10 mouse cellular contexts compared by ENCODE assay signal in the genomic region with DNA sequence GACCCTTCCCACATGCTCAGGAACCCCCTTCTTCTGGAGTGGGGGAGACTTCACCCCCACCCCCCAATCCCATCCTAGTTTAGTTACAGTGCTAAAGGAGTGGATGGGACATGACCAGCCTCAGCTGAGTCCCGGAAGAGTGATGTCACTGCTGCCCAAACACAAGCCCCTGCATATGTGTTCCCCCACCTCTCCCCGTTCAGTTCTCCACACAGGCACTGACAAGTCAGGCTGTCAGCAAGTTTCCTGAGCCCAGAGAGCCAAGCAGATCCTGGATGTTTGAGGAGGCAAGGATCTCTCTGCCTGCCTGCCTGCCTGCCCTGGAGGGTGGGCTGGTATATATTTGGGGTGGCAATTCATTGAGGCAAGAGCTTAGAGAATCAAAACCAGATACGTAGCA. TPM values are rescaled to one million over a fixed set of nuclear protein-coding genes. Genes with fewer than 3 reads are reported as not detected.
DNase-seq lines count a peak whose midpoint lies in the region; ATAC-seq and TF ChIP-seq lines count a peak whose summit lies in the region.
"Had no signal": no experiment of that assay in that cellular context is flagged by ENCODE, and none has a peak within 500 bp of the region (broad histone marks: within the 10 kb centered on the region; RNA-seq: fewer than 3 reads in every experiment).

No protein-coding gene starts in this region.

- H3K9me3 ChIP-seq in heart, embryonic 14.5 days (ENCODE audit: control insufficient read depth, low read length): no peaks in the 10 kb centered on the region
- no peaks in the 10 kb centered on the region for H3K9me3 ChIP-seq in forebrain, embryonic 16.5 days (ENCODE audit: control insufficient read depth, low read length)
- no peaks in the 10 kb centered on the region for H3K9me3 ChIP-seq in midbrain, embryonic 12.5 days

- H3K27me3 ChIP-seq in heart, embryonic 14.5 days (ENCODE audit: control insufficient read depth, insufficient read depth, low read length): no peaks in the 10 kb centered on the region
- H3K27me3 ChIP-seq in forebrain, embryonic 16.5 days (replicated peaks; ENCODE audit: control insufficient read depth, insufficient read depth, low read length): no peaks in the 10 kb centered on the region
- H3K27me3 ChIP-seq in midbrain, embryonic 12.5 days: no peaks in the 10 kb centered on the region; the same call in 1 of the 2 replicates

- TF ChIP-seq CTCF in brain, embryonic 14.5 days (IDR thresholded peaks at IDR 0.05; ENCODE audit: borderline replicate concordance, extremely low read depth, insufficient read depth, insufficient read length): no peak

- TF ChIP-seq POLR2A in brain, embryonic 14.5 days (IDR thresholded peaks at IDR 0.05; ENCODE audit: borderline replicate concordance, extremely low read depth, insufficient read depth, insufficient read length, poor library complexity, severe bottlenecking): no peak

- H3K9ac ChIP-seq in heart, embryonic 14.5 days (ENCODE audit: low read length): peak overlapping the region; percentile 14; the same call in 1 of the 2 replicates
- H3K9ac ChIP-seq in forebrain, embryonic 16.5 days (replicated peaks; ENCODE audit: low read depth, low read length): peak overlapping the region; percentile 76
- H3K9ac ChIP-seq in midbrain, embryonic 12.5 days (replicated peaks): peak overlapping the region; percentile 51; the same call in 1 of the 2 replicates

- peaks cover 19 to 28% of the 10 kb centered on the region in 2 experiments for H3K4me1 ChIP-seq in heart, embryonic 14.5 days (ENCODE audit: control insufficient read depth in 2 of 2, insufficient read depth in 2 of 2, low read length in 2 of 2)
- peaks cover 44% of the 10 kb centered on the region for H3K4me1 ChIP-seq in forebrain, embryonic 16.5 days (replicated peaks; ENCODE audit: control insufficient read depth, insufficient read depth, low read length)
- H3K4me1 ChIP-seq in midbrain, embryonic 12.5 days: peaks cover 78% of the 10 kb centered on the region

- H3K4me2 ChIP-seq in heart, embryonic 14.5 days (ENCODE audit: low read length): peak overlapping the region; percentile 56
- peak overlapping the region; percentile 57 for H3K4me2 ChIP-seq in forebrain, embryonic 16.5 days (ENCODE audit: low read length)
- peak overlapping the region; percentile 48 for H3K4me2 ChIP-seq in midbrain, embryonic 12.5 days (replicated peaks)

- ATAC-seq in heart, embryonic 14.5 days (ENCODE audit: insufficient number of reproducible peaks, insufficient read depth, low FRiP score, low read depth): 0 out of 2 replicates have a peak, but pooled peaks have one; percentile 40
- peak; percentile 57 for ATAC-seq in forebrain, embryonic 16.5 days
- ATAC-seq in midbrain, embryonic 12.5 days (ENCODE audit: low FRiP score, low read depth): peak; percentile 14
- no peak for ATAC-seq in megakaryocyte, adult 5-6 weeks (ENCODE audit: poor library complexity, severe bottlenecking)
- ATAC-seq: CD4-positive, CD25-positive, alpha-beta regulatory T cell, adult 4 months had no signal

- peaks cover 43% of the 10 kb centered on the region for H3K36me3 ChIP-seq in heart, embryonic 14.5 days (ENCODE audit: control insufficient read depth, insufficient read depth, low read length)
- H3K36me3 ChIP-seq in forebrain, embryonic 16.5 days (ENCODE audit: control insufficient read depth, insufficient read depth): peaks cover 7% of the 10 kb centered on the region; the same call in 1 of the 2 replicates
- peaks cover 38% of the 10 kb centered on the region for H3K36me3 ChIP-seq in midbrain, embryonic 12.5 days

- no peak overlapping the region for H3K4me3 ChIP-seq in heart, embryonic 14.5 days (ENCODE audit: control insufficient read depth in 1 of 2, insufficient read depth in 1 of 2, low read depth in 1 of 2, low read length in 2 of 2)
- no peak overlapping the region; the same call in 1 of the 2 replicates for H3K4me3 ChIP-seq in forebrain, embryonic 16.5 days (replicated peaks; ENCODE audit: low read length)
- no peak overlapping the region for H3K4me3 ChIP-seq in midbrain, embryonic 12.5 days

- no peak overlapping the region; a peak in 1 of 4 replicates for H3K27ac ChIP-seq in heart, embryonic 14.5 days (replicated peaks in 1 of 2; ENCODE audit: control insufficient read depth in 1 of 2, insufficient read depth in 1 of 2, low read depth in 2 of 2, low read length in 2 of 2)
- peak overlapping the region; percentile 93 for H3K27ac ChIP-seq in forebrain, embryonic 16.5 days (ENCODE audit: low read length)
- peak overlapping the region; percentile 78; the same call in 1 of the 2 replicates for H3K27ac ChIP-seq in midbrain, embryonic 12.5 days (replicated peaks)

- 7% methylated on average over 3 of the region's 3 CpGs for WGBS in heart, embryonic 14.5 days
- 14% methylated on average over 3 of the region's 3 CpGs for WGBS in forebrain, embryonic 16.5 days
- WGBS in midbrain, embryonic 12.5 days: 24% methylated on average over 3 of the region's 3 CpGs

- DNase-seq in heart, adult 11 months: no peak
- peak; percentile 74 for DNase-seq in brain, embryonic 14.5 days (ENCODE audit: low read depth)
- no peak for DNase-seq in gastrocnemius, adult 18-20 months (ENCODE audit: low spot score)
- DNase-seq in kidney, adult 8-10 months: no peak
- DNase-seq: heart, postnatal 4 days had no signal

RNA-seq across cellular contexts. Expression of a gene that starts 44.7 kb away (rescaled TPM):
- 10.4 and 26.3 TPM in 2 replicates for polyA plus RNA-seq in heart, embryonic 14.5 days (2014; fragmentation: Nextera tagmentation; extraction: Ambion mirVana)
- polyA plus RNA-seq in brain, embryonic 14.5 days (2012; rRNA removed): 35.8 and 37.8 TPM in 2 replicates
- 2.0 and 2.5 TPM in 2 replicates for polyA plus RNA-seq in forebrain, embryonic 16.5 days (2015; fragmentation: Nextera tagmentation; extraction: Ambion mirVana)
- polyA plus RNA-seq in midbrain, embryonic 12.5 days (2016; fragmentation: Nextera tagmentation; extraction: Ambion mirVana): 7.6 and 11.7 TPM in 2 replicates
- not detected in 2 replicates for total RNA-seq in megakaryocyte, adult 5-6 weeks (2015)
- total RNA-seq in megakaryocyte, adult 5-6 weeks (2017): not detected in 2 replicates
- total RNA-seq in gastrocnemius, adult 18-20 months (2021): under 1 TPM in 1 of 2 experiments, not detected in 1; 0.64 TPM
- polyA plus RNA-seq: CD4-positive, CD25-positive, alpha-beta regulatory T cell, adult 4 months had no signal

RNA-seq across cellular contexts. Expression of a gene that starts 45.2 kb away (rescaled TPM):
- 10.8 and 13.6 TPM in 2 replicates for polyA plus RNA-seq in heart, embryonic 14.5 days (2014; fragmentation: Nextera tagmentation; extraction: Ambion mirVana)
- polyA plus RNA-seq in brain, embryonic 14.5 days (2012; rRNA removed): 93.8 and 94.9 TPM in 2 replicates
- 29.1 and 29.6 TPM in 2 replicates for polyA plus RNA-seq in forebrain, embryonic 16.5 days (2015; fragmentation: Nextera tagmentation; extraction: Ambion mirVana)
- 34.5 and 35.3 TPM in 2 replicates for polyA plus RNA-seq in midbrain, embryonic 12.5 days (2016; fragmentation: Nextera tagmentation; extraction: Ambion mirVana)
- total RNA-seq in megakaryocyte, adult 5-6 weeks (2015): 7.1 and 8.8 TPM in 2 replicates
- 1.1 and 2.2 TPM in 2 replicates for total RNA-seq in megakaryocyte, adult 5-6 weeks (2017)
- 1 to 10 TPM; 7.5 TPM for total RNA-seq in gastrocnemius, adult 18-20 months (2021)

Comparison
In these comparisons a context has a peak if more than half of its experiments do, and no peak if none do; other contexts are left out.
1. H3K27ac ChIP-seq: peak in forebrain, embryonic 16.5 days (single experiment) and midbrain, embryonic 12.5 days (single experiment); none in heart, embryonic 14.5 days (0 of 2).
2. H3K9ac ChIP-seq: peak in every context shown above with its lines; median percentile 76 in forebrain, embryonic 16.5 days; 51 in midbrain, embryonic 12.5 days; 14 in heart, embryonic 14.5 days.
3. Peak in every context shown above with its lines, with median percentiles within 50 percentile points of each other: H3K4me2 ChIP-seq.